Mouse (Mus musculus) neutrophil, adult 59 days (primary cell): ENCODE measurements around the gene Smc5. TPM values are rescaled to one million over a fixed set of nuclear protein-coding genes. Genes with fewer than 3 reads are reported as not detected.

Experiments
- total RNA-seq, 2 experiments: library from RNA; stranded (reverse); gene quantifications; 1 replicate in 1 of 2; 2 replicates in 1 of 2; pipeline ENCODE4 v1.2.4; 2023

Gene Smc5
- 10 to 100 TPM; 35.3 to 38.1 TPM for total RNA-seq

GRCm38 (mm10) chr19:23273355-23274053 lies at the start of gene Smc5:
Gene Smc5 (minus strand): TSS chr19:23273897.

Other genes starting within 250 kb of the Smc5 start
- gene Klf9, start 132.7 kb downstream of the Smc5 start, total RNA-seq, result 10 to 100 TPM; 19.5 to 20.4 TPM
- under 1 TPM; 0.09 to 0.15 TPM for gene Mamdc2, start 174.5 kb upstream of the Smc5 start, total RNA-seq